ENCODE assay signal across 16 mouse cellular contexts in the genomic region with DNA sequence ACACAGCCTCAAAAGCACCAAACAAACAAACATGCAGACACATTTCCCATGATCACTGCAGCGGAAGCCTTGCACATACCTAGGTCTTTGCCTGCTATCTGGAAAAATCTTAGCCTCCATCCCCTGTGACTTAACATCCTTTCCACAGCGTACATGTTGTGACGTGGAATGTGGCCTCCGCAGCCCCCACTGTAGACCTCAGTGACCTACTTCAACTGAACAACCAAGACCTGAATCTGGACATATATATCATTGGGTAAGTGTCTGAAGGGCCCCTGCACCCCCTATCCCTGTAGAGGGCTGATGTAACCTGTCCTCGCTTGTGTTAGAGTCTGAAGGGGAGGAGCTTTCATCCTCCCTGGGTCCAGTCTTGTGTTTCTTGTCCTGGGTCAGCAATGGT.
"Had no signal": no experiment of that assay in that cellular context is flagged by ENCODE, and none has a peak within 500 bp of the region (broad histone marks: within the 10 kb centered on the region; RNA-seq: fewer than 3 reads in every experiment).

No protein-coding gene starts in this region.

- DNase-seq: lung, adult 2 months; lung, postnatal 14 days; lung, postnatal 36 days; right cerebral cortex, postnatal 14 days; thymus, adult 2 months; thymus, postnatal 25 days; thymus, postnatal 4 days had no signal

- H3K27ac ChIP-seq: lung, embryonic 15.5 days; macrophage; midbrain, embryonic 12.5 days; midbrain, embryonic 15.5 days; neural tube, embryonic 12.5 days; stomach, embryonic 15.5 days; stomach, postnatal 0 days had no signal

- H3K4me2 ChIP-seq: neural tube, embryonic 12.5 days had no signal

- H3K9me3 ChIP-seq: lung, embryonic 15.5 days; megakaryocyte, embryonic 14.5 days; midbrain, embryonic 12.5 days; midbrain, embryonic 15.5 days; neural tube, embryonic 12.5 days; stomach, embryonic 15.5 days had no signal

- H3K27me3 ChIP-seq: lung, embryonic 15.5 days; megakaryocyte, embryonic 14.5 days; midbrain, embryonic 12.5 days; midbrain, embryonic 15.5 days; neural tube, embryonic 12.5 days; stomach, embryonic 15.5 days had no signal

- ATAC-seq: lung, postnatal 0 days; midbrain, embryonic 15.5 days had no signal

- H3K4me3 ChIP-seq: lung, embryonic 15.5 days; midbrain, embryonic 12.5 days; midbrain, embryonic 15.5 days; neural tube, embryonic 12.5 days; stomach, embryonic 15.5 days had no signal

- H3K36me3 ChIP-seq: stomach, embryonic 15.5 days had no signal

- H3K9ac ChIP-seq: lung, embryonic 15.5 days; midbrain, embryonic 12.5 days; midbrain, embryonic 15.5 days; neural tube, embryonic 12.5 days; stomach, embryonic 15.5 days had no signal
